Mouse (Mus musculus) neutrophil, adult 59 days (primary cell): ENCODE data around the gene Spint5. TPM values are rescaled to one million over a fixed set of nuclear protein-coding genes. Genes with fewer than 3 reads are reported as not detected.

ENCODE experiments used
- total RNA-seq, 2 experiments: library from RNA; stranded (reverse); gene quantifications; 1 replicate in 1 of 2; 2 replicates in 1 of 2; pipeline ENCODE4 v1.2.4; 2023

Spint5 gene
- total RNA-seq = not detected

GRCm38 (mm10) chr2:164715005-164715404 lies at the start of gene Spint5:
Spint5 (plus strand) TSS chr2:164715305.

GRCm38 (mm10) chr2:164673987-164674386 lies 41.1 kb upstream of the Spint5 start, which contains the start of gene Wfdc11:
Wfdc11 (minus strand) TSS chr2:164674087.

GRCm38 (mm10) chr2:164684807-164685206 lies 30.3 kb upstream of the Spint5 start, which contains the start of gene Wfdc13:
Wfdc13 (plus strand) TSS chr2:164685107.

GRCm38 (mm10) chr2:164698201-164698600 lies 16.9 kb upstream of the Spint5 start, which contains the start of gene Spint4:
Spint4 (plus strand) TSS chr2:164698501.

GRCm38 (mm10) chr2:164745843-164746479 lies 30.9 kb downstream of the Spint5 start, which contains the start of the genes Wfdc3 and Dnttip1:
Wfdc3 (minus strand) TSS chr2:164745931.
Dnttip1 (plus strand) TSS chr2:164745983.

Other genes with a start within 250 kb of the Spint5 start
- gene Trp53tg5, start 241.6 kb upstream of the Spint5 start, total RNA-seq = not detected
- gene Dbndd2, start 229.2 kb upstream of the Spint5 start, total RNA-seq = 1 to 10 TPM; 1.0 to 2.2 TPM
- 10 to 100 TPM; 45.7 to 55.1 TPM for gene Pigt, start 217.8 kb upstream of the Spint5 start, total RNA-seq
- not detected for gene Wfdc2, start 152.9 kb upstream of the Spint5 start, total RNA-seq
- not detected for gene Spint3, start 141.8 kb upstream of the Spint5 start, total RNA-seq
- not detected for gene Wfdc6a, start 129.9 kb upstream of the Spint5 start, total RNA-seq
- not detected for gene Eppin, start 121.7 kb upstream of the Spint5 start, total RNA-seq
- not detected for gene Wfdc6b, start 101.8 kb upstream of the Spint5 start, total RNA-seq
- not detected for gene Wfdc8, start 101.7 kb upstream of the Spint5 start, total RNA-seq
- not detected for gene Wfdc16, start 76.5 kb upstream of the Spint5 start, total RNA-seq
- 10 to 100 TPM in 1 of 2 experiments, 1 to 10 TPM in 1; 8.8 to 13.0 TPM for gene Wfdc10, start 59.3 kb upstream of the Spint5 start, total RNA-seq
- not detected for gene Wfdc9, start 58.7 kb upstream of the Spint5 start, total RNA-seq
- gene Wfdc11, start 41.2 kb upstream of the Spint5 start, total RNA-seq = not detected
- gene Wfdc13, start 30.2 kb upstream of the Spint5 start, total RNA-seq = not detected
- gene Spint4, start 16.8 kb upstream of the Spint5 start, total RNA-seq = not detected
- not detected for gene Wfdc3, start 30.6 kb downstream of the Spint5 start, total RNA-seq
- gene Dnttip1, start 30.7 kb downstream of the Spint5 start, total RNA-seq = 10 to 100 TPM; 32.0 to 40.8 TPM
- gene Ube2c, start 54.6 kb downstream of the Spint5 start, total RNA-seq = 100 to 1,000 TPM; 109 to 112 TPM
- not detected for gene Tnnc2, start 64.7 kb downstream of the Spint5 start, total RNA-seq
- 1 to 10 TPM; 2.9 to 3.7 TPM for gene Snx21, start 70.5 kb downstream of the Spint5 start, total RNA-seq
- gene Acot8, start 89.6 kb downstream of the Spint5 start, total RNA-seq = 10 to 100 TPM; 47.9 to 53.1 TPM
- gene Zswim3, start 89.8 kb downstream of the Spint5 start, total RNA-seq = 1 to 10 TPM; 3.1 to 3.2 TPM
- gene Zswim1, start 107.4 kb downstream of the Spint5 start, total RNA-seq = 1 to 10 TPM; 3.2 to 5.0 TPM
- gene Spata25, start 113.2 kb downstream of the Spint5 start, total RNA-seq = not detected
- gene Ctsa, start 117.6 kb downstream of the Spint5 start, total RNA-seq = 100 to 1,000 TPM; 141 to 211 TPM
- 1 to 10 TPM; 1.7 to 3.7 TPM for gene Neurl2, start 118.2 kb downstream of the Spint5 start, total RNA-seq
- gene Pltp, start 142.4 kb downstream of the Spint5 start, total RNA-seq = 1 to 10 TPM; 5.4 to 5.7 TPM
- gene Pcif1, start 164.0 kb downstream of the Spint5 start, total RNA-seq = 10 to 100 TPM; 55.4 to 63.3 TPM
- gene Zfp335, start 196.5 kb downstream of the Spint5 start, total RNA-seq = 10 to 100 TPM; 31.0 TPM
- gene Mmp9, start 225.5 kb downstream of the Spint5 start, total RNA-seq = 1,000 to 10,000 TPM; 1,995 to 2,087 TPM
- gene Slc12a5, start 245.5 kb downstream of the Spint5 start, total RNA-seq = 1 to 10 TPM; 5.8 to 7.0 TPM